Mouse (Mus musculus): ENCODE data around the gene Acvr1.

GRCm38 (mm10) chr2:58535233-58535632 lies 31.7 kb downstream of the Acvr1 start:
- no peak for TF ChIP-seq CTCF (conservative IDR thresholded peaks at IDR 0.05; ENCODE audit: low read length)
- TF ChIP-seq NANOG (IDR thresholded peaks at IDR 0.05; ENCODE audit: borderline replicate concordance, low read length) = no peak
- TF ChIP-seq POU5F1 (IDR thresholded peaks at IDR 0.05; ENCODE audit: borderline replicate concordance, low read length) = no peak
